Mouse (Mus musculus): ENCODE measurements around the gene 2010109A12Rik. TPM values are rescaled to one million over a fixed set of nuclear protein-coding genes. Genes with fewer than 3 reads are reported as not detected.

Gene 2010109A12Rik
- total RNA-seq, 2 experiments from 2014 or later, result not detected

Other genes with a start within 250 kb of the 2010109A12Rik start
- gene Sowahb, start 161.5 kb upstream of the 2010109A12Rik start, total RNA-seq (2021), result not detected
- 10 to 100 TPM; 69.1 to 85.0 TPM for gene Sept11, start 113.1 kb upstream of the 2010109A12Rik start, total RNA-seq (2021)
- gene Ccni, start within 50 bp of the 2010109A12Rik start, total RNA-seq (2021), result 10 to 100 TPM; 47.4 to 63.9 TPM
- 10 to 100 TPM; 11.3 to 12.0 TPM for gene Ccng2, start 60.7 kb downstream of the 2010109A12Rik start, total RNA-seq (2021)

Data from gastrocnemius, postnatal 36 days (tissue).